8 mouse cellular contexts compared by ENCODE assay signal in the genomic region with DNA sequence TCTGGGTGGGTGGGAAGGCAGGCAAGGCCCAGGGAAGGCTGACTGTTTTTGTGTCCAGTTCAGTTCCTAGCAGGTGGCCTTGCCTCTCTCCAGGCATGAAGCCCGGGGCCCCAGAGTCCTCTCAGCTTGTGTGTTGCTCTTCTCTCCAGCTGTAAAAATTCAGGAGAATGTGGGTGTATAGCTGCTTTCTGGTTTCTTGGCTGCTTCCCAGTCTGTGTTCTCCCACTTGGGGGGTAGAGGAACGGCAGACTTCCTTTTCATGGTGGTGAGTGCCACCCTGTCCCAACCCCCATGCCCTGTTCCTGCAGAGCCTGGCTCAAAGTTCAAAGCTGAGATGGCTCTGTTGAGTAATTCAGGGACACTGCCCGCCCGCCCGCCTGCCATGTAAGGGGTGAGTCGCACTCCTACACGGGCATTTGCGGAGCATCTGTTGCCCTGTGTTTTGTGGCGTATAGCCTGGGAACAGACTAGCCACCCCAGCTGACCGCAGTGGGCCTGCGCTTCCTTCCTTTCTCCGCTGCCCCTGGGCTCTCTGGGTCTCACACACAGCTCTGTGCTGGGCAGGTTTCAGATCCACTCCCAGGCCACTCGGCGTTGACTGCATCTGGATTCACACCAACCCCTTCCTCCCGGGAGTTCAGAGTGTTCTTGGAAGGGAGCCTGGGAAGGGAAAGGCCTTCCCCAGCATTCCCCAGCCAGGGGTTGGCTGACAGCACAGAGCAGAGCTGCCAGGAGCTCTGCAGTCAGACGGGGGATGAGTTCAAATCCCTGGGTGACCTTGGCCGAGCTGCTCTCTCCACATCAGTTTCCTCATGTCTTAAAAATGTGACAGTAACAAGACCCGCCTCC. TPM values are rescaled to one million over a fixed set of nuclear protein-coding genes. Genes with fewer than 3 reads are reported as not detected.
DNase-seq lines count a peak whose midpoint lies in the region; ATAC-seq and TF ChIP-seq lines count a peak whose summit lies in the region.

No protein-coding gene starts in this region.

- no peak overlapping the region for H3K4me3 ChIP-seq in cortical plate, adult 2 months (ENCODE audit: insufficient read depth, low read length)

- TF ChIP-seq POLR2A in cortical plate, adult 2 months (IDR thresholded peaks at IDR 0.05; ENCODE audit: extremely low read depth, insufficient read depth, low read length), result no peak

- peak; percentile 67 to 77 for DNase-seq in adrenal gland, adult 18-20 months (ENCODE audit: low spot score in 2 of 2)
- peak; percentile 74 to 91 for DNase-seq in gastrocnemius, postnatal 4 days (ENCODE audit: low spot score in 2 of 2)
- peak; percentile 85 for DNase-seq in kidney, adult 11 months
- DNase-seq in left cerebral cortex, postnatal 36 days (ENCODE audit: low spot score in 2 of 2), result peak; percentile 83
- peak; percentile 36 for DNase-seq in right cerebral cortex, postnatal 4 days
- DNase-seq in thymus, postnatal 36 days, result no peak

- TF ChIP-seq CTCF in cortical plate, adult 2 months (IDR thresholded peaks at IDR 0.05; ENCODE audit: extremely low read depth, insufficient read depth, low read length), result no peak

- ATAC-seq in megakaryocyte progenitor cell, adult 5-6 weeks (replicated peaks; ENCODE audit: poor library complexity), result peak; percentile 77

- peak overlapping the region; percentile 95 for H3K27ac ChIP-seq in cortical plate, adult 2 months (ENCODE audit: insufficient read depth, low read length)

- H3K4me1 ChIP-seq in cortical plate, adult 2 months (ENCODE audit: control insufficient read depth, insufficient read depth, low read length), result peaks cover 17% of the 10 kb centered on the region

- intact Hi-C loops in left cerebral cortex, postnatal 36 days (cut with DNase I), result loop anchor here (2.0 to 5.0 kb wide), 2 partner anchors 38 to 40 kb away; partner anchors contain the start of gene Chd9

RNA-seq across cellular contexts. Expression of gene Chd9, which starts 41.1 kb away (rescaled TPM):
- 10 to 100 TPM; 66.8 to 77.4 TPM for total RNA-seq in adrenal gland, adult 18-20 months (2021)
- 291 and 305 TPM in 2 replicates for polyA plus RNA-seq in cortical plate, adult 2 months (2012; rRNA removed)
- total RNA-seq in gastrocnemius, postnatal 4 days (2021), result 10 to 100 TPM; 49.8 to 57.6 TPM
- 100 to 1,000 TPM; 183 to 217 TPM for total RNA-seq in left cerebral cortex, postnatal 36 days (2021)
- 121 and 145 TPM in 2 replicates for total RNA-seq in megakaryocyte progenitor cell, adult 5-6 weeks (2015)
- 47.6 and 62.6 TPM in 2 replicates for total RNA-seq in megakaryocyte progenitor cell, adult 5-6 weeks (2017)

RNA-seq across cellular contexts. Expression of gene Gm19935, which starts 52.1 kb away (rescaled TPM):
- not detected for total RNA-seq in adrenal gland, adult 18-20 months (2021)
- polyA plus RNA-seq in cortical plate, adult 2 months (2012; rRNA removed), result 2.3 and 4.1 TPM in 2 replicates
- total RNA-seq in gastrocnemius, postnatal 4 days (2021), result not detected
- 1 to 10 TPM; 1.4 TPM for total RNA-seq in left cerebral cortex, postnatal 36 days (2021)
- total RNA-seq in megakaryocyte progenitor cell, adult 5-6 weeks (2015), result not detected in 2 replicates
- total RNA-seq in megakaryocyte progenitor cell, adult 5-6 weeks (2017), result not detected in 2 replicates

Comparison
In these comparisons a context has a peak if more than half of its experiments do, and no peak if none do; other contexts are left out.
1. DNase-seq: peak in adrenal gland, adult 18-20 months (2 of 2), gastrocnemius, postnatal 4 days (2 of 2), kidney, adult 11 months (single experiment), left cerebral cortex, postnatal 36 days (2 of 2) and right cerebral cortex, postnatal 4 days (single experiment); none in thymus, postnatal 36 days (0 of 2).